ENCODE assay signal across 14 mouse cellular contexts in the genomic region with DNA sequence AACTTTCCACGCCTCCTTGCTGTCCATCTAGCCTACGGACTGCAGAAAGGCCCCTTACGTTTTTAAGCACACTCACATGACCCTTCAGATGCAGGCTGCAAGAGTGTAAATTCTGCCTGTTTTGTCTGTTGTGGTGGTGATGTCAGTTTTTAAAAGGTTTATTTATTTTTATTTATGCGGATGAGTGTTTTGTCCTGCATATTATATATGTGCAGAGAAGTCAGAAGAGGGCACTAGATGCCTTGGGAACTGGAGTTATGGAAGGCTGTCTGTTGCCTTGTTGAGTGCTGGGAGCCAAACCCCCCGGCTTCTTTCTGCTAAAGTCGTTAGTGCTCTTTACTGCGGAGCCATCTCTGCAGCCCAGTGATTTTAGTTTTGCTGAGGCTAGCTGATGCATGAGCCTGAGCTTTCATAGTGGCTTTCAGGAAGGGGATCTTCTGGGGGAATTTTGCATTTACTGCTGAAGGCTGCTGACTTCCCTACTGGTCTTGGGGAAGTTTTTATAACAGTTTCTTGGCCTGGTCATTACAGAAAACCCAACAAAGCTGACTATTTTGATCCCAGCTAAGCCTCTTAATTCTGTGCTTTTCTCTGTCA. TPM values are rescaled to one million over a fixed set of nuclear protein-coding genes. Genes with fewer than 3 reads are reported as not detected.
DNase-seq lines count a peak whose midpoint lies in the region; ATAC-seq and TF ChIP-seq lines count a peak whose summit lies in the region.
"Had no signal": no experiment of that assay in that cellular context is flagged by ENCODE, and none has a peak within 500 bp of the region (broad histone marks: within the 10 kb centered on the region; RNA-seq: fewer than 3 reads in every experiment).

No protein-coding gene starts in this region.

- H3K4me1 ChIP-seq in testis, adult 2 months (ENCODE audit: control insufficient read depth, insufficient read depth, low read length): peaks cover 4% of the 10 kb centered on the region; the same call in 1 of the 2 replicates
- H3K4me1 ChIP-seq: hindbrain, embryonic 15.5 days had no signal

- H3K4me3 ChIP-seq in testis, adult 2 months (ENCODE audit: control insufficient read depth, low read depth, low read length): no peak overlapping the region
- H3K4me3 ChIP-seq: hindbrain, embryonic 15.5 days; myocyte had no signal

- H3K27me3 ChIP-seq in testis, adult 2 months (ENCODE audit: control insufficient read depth, insufficient read depth, low read length): no peaks in the 10 kb centered on the region
- H3K27me3 ChIP-seq: hindbrain, embryonic 15.5 days had no signal

- DNase-seq in embryo, embryonic 11 days: peak; percentile 14
- DNase-seq in embryo, embryonic 9.5 days (ENCODE audit: extremely low spot score): no peak
- DNase-seq in kidney, adult 18-20 months: peak; percentile 23
- DNase-seq in kidney, postnatal 36 days: no peak
- no peak for DNase-seq in testis, postnatal 10 days (ENCODE audit: low spot score)
- DNase-seq in urinary bladder, postnatal 10 days (ENCODE audit: low spot score): no peak
- DNase-seq: cerebellum, postnatal 25 days; forebrain, postnatal 0 days; layer of hippocampus, postnatal 36 days; lung, postnatal 36 days had no signal

- H3K27ac ChIP-seq in testis, adult 2 months (ENCODE audit: control insufficient read depth, insufficient read depth, low read depth, low read length): 0 out of 2 replicates have a peak overlapping the region, but pooled peaks have one; percentile 13
- H3K27ac ChIP-seq: hindbrain, embryonic 15.5 days had no signal

- H3K36me3 ChIP-seq in testis, adult 2 months (ENCODE audit: control insufficient read depth, insufficient read depth, low read length): no peaks in the 10 kb centered on the region
- H3K36me3 ChIP-seq: hindbrain, embryonic 15.5 days had no signal

- no peak for TF ChIP-seq CTCF in testis, adult 2 months (IDR thresholded peaks at IDR 0.05; ENCODE audit: control insufficient read depth, insufficient read depth, insufficient replicate concordance, low read depth, low read length)

- no peak for TF ChIP-seq POLR2A in testis, adult 2 months (IDR thresholded peaks at IDR 0.05; ENCODE audit: control insufficient read depth, low read depth, low read length)

- ATAC-seq in frontal cortex, adult (ENCODE audit: low TSS enrichment): no peak
- ATAC-seq: forebrain, postnatal 0 days had no signal

RNA-seq across cellular contexts. Expression of a gene that starts 12.6 kb away (rescaled TPM):
- 7.1 and 8.2 TPM in 2 replicates for polyA plus RNA-seq in testis, adult 2 months (2012; rRNA removed)

RNA-seq across cellular contexts. Expression of a gene that starts 28.1 kb away (rescaled TPM):
- polyA plus RNA-seq in testis, adult 2 months (2012; rRNA removed): 64.1 and 65.5 TPM in 2 replicates
- polyA plus RNA-seq: hindbrain, embryonic 15.5 days had no signal

Comparison
In these comparisons a context has a peak if more than half of its experiments do, and no peak if none do; other contexts are left out.
1. DNase-seq: peak in embryo, embryonic 11 days (single experiment) and kidney, adult 18-20 months (single experiment); none in embryo, embryonic 9.5 days (single experiment), kidney, postnatal 36 days (0 of 2), testis, postnatal 10 days (single experiment) and urinary bladder, postnatal 10 days (single experiment).